Mouse (Mus musculus): ENCODE measurements around the gene Acsf2.

- no peak for TF ChIP-seq POLR2A (IDR thresholded peaks at IDR 0.05; ENCODE audit: low read depth, low read length)
- no peak for TF ChIP-seq CTCF (IDR thresholded peaks at IDR 0.05; ENCODE audit: extremely low read depth, insufficient read length, insufficient replicate concordance, low read depth, low read length)
Observed at GRCm38 (mm10) chr11:94621458-94621852, 19.8 kb upstream of the Acsf2 start.
